Mouse (Mus musculus) stomach, embryonic 16.5 days (tissue): ENCODE measurements around the gene Abo. TPM values are rescaled to one million over a fixed set of nuclear protein-coding genes. Genes with fewer than 3 reads are reported as not detected.

ENCODE experiments used
- ATAC-seq: fragments of 200-750 bp; cut with Nextera tagmentation; 2 replicates; pipeline ENCODE4 v1.8.0; 2017; ENCODE audit warnings: moderate number of reproducible peaks, moderate TSS enrichment; ENCODE audit not compliant: insufficient read depth, low FRiP score
- H3K27ac ChIP-seq: fragments of 300-500 bp; sonication (generic); 2 replicates; pipeline ENCODE4 v1.5.1; 2014; ENCODE audit warnings: low read length
- H3K27me3 ChIP-seq: fragments of 300-500 bp; sonication (generic); 2 replicates; pipeline ENCODE4 v1.6.1; 2014; ENCODE audit warnings: low read length, control low read depth, mixed read lengths; ENCODE audit not compliant: control insufficient read depth, insufficient read depth
- H3K36me3 ChIP-seq: fragments of 300-500 bp; sonication (generic); 2 replicates; pipeline ENCODE4 v1.6.1; 2014; ENCODE audit warnings: low read length; ENCODE audit not compliant: control insufficient read depth, insufficient read depth
- H3K4me1 ChIP-seq: fragments of 300-500 bp; sonication (generic); 2 replicates; pipeline ENCODE4 v1.6.1; 2014; ENCODE audit warnings: low read length, control low read depth, mixed read lengths; ENCODE audit not compliant: control insufficient read depth, insufficient read depth
- H3K4me2 ChIP-seq: fragments of 300-500 bp; sonication (generic); 2 replicates; pipeline ENCODE4 v1.6.1; 2014; ENCODE audit warnings: low read depth, low read length, mixed read lengths
- H3K4me3 ChIP-seq: fragments of 300-500 bp; sonication (generic); replicated peaks from 2 replicates; pipeline ENCODE4 v1.5.1; 2014; ENCODE audit warnings: mild to moderate bottlenecking, low read length
- H3K9ac ChIP-seq: fragments of 300-500 bp; sonication (generic); 2 replicates; pipeline ENCODE4 v1.6.1; 2014; ENCODE audit warnings: low read length
- H3K9me3 ChIP-seq: fragments of 300-500 bp; sonication (generic); replicated peaks from 2 replicates; pipeline ENCODE4 v1.6.1; 2016; ENCODE audit warnings: low read length, control low read depth; ENCODE audit not compliant: control insufficient read depth
- WGBS: fragments of 180-500 bp; shearing (Covaris S2); extraction: QIAGEN DNeasy Blood & Tissue Kit; methylation state at CpG from one replicate; pipeline ENCODE4 v1.1.7; 2014; 5-methylcytosine and 5-hydroxymethylcytosine counted together
- polyA plus RNA-seq: library from polyadenylated mRNA; unstranded; fragments of >200 nt; fragmentation: Nextera tagmentation; extraction: Ambion mirVana; gene quantifications from 2 replicates; pipeline ENCODE4 v1.2.1, GENCODE M21; 2015

Gene Abo
- polyA plus RNA-seq, 1 experiment from 2014 or later, result 0.56 TPM

GRCm38 (mm10) chr2:26908710-26909386 lies 44.1 kb upstream of the Abo start:
- Histone ChIP-seq H3K4me2 (peak overlapping the region; percentile 85), H3K27ac (no peak overlapping the region), H3K9ac (peak overlapping the region; percentile 80), H3K9me3 (no peaks in the 10 kb centered on the region), H3K27me3 (no peaks in the 10 kb centered on the region), H3K4me3 (peak overlapping the region; percentile 87), H3K4me1 (peaks cover 24% of the 10 kb centered on the region), H3K36me3 (peaks cover 32% of the 10 kb centered on the region)
- 71% methylated on average over 18 of the region's 18 CpGs for WGBS
- ATAC-seq, result no peak

GRCm38 (mm10) chr2:26907109-26907508 lies 42.3 kb upstream of the Abo start:
- no peaks in the 10 kb centered on the region for H3K9me3 ChIP-seq
- ATAC-seq, result no peak
- H3K4me3 ChIP-seq, result no peak overlapping the region
- H3K4me1 ChIP-seq, result peaks cover 29% of the 10 kb centered on the region
- no peak overlapping the region for H3K4me2 ChIP-seq
- H3K9ac ChIP-seq, result no peak overlapping the region
- WGBS, result 50% methylated on average over 4 of the region's 4 CpGs
- H3K27ac ChIP-seq, result no peak overlapping the region
- H3K36me3 ChIP-seq, result peaks cover 16% of the 10 kb centered on the region
- no peaks in the 10 kb centered on the region for H3K27me3 ChIP-seq

- Histone ChIP-seq H3K27ac (no peak overlapping the region), H3K36me3 (peaks cover 14% of the 10 kb centered on the region; the same call in 1 of the 2 replicates), H3K9me3 (no peaks in the 10 kb centered on the region), H3K9ac (no peak overlapping the region), H3K4me1 (peaks cover 30% of the 10 kb centered on the region), H3K27me3 (no peaks in the 10 kb centered on the region), H3K4me2 (no peak overlapping the region), H3K4me3 (no peak overlapping the region)
- no peak for ATAC-seq
- WGBS, result 93% methylated on average over 3 of the region's 3 CpGs
Observed at GRCm38 (mm10) chr2:26906431-26906830, 41.7 kb upstream of the Abo start.

GRCm38 (mm10) chr2:26905936-26906335 lies 41.2 kb upstream of the Abo start:
- no peak for ATAC-seq
- Histone ChIP-seq H3K27me3 (no peaks in the 10 kb centered on the region), H3K9ac (no peak overlapping the region), H3K27ac (no peak overlapping the region), H3K36me3 (peaks cover 14% of the 10 kb centered on the region; the same call in 1 of the 2 replicates), H3K4me2 (no peak overlapping the region), H3K4me3 (no peak overlapping the region), H3K4me1 (peaks cover 34% of the 10 kb centered on the region), H3K9me3 (no peaks in the 10 kb centered on the region)
- WGBS, result 93% methylated on average over 2 of the region's 2 CpGs

GRCm38 (mm10) chr2:26903311-26903710 lies 38.5 kb upstream of the Abo start:
- Histone ChIP-seq H3K9me3 (no peaks in the 10 kb centered on the region), H3K36me3 (peaks cover 27% of the 10 kb centered on the region), H3K27ac (peak overlapping the region; percentile 86), H3K27me3 (no peaks in the 10 kb centered on the region), H3K9ac (peak overlapping the region; percentile 92), H3K4me1 (peaks cover 27% of the 10 kb centered on the region), H3K4me2 (peak overlapping the region; percentile 71), H3K4me3 (peak overlapping the region; percentile 78)
- ATAC-seq, result no peak
- WGBS, result 12% methylated on average over 7 of the region's 7 CpGs

GRCm38 (mm10) chr2:26902467-26903220 lies 37.9 kb upstream of the Abo start, which contains the start of gene Surf6:
Gene Surf6 (minus strand): TSS chr2:26902879.
- peak within 1 kb of the TSS; percentile 71 for H3K4me2 ChIP-seq
- under 1% methylated on average over 41 of the region's 41 CpGs for WGBS
- H3K9ac ChIP-seq, result peak within 1 kb of the TSS; percentile 92
- ATAC-seq, result peak; percentile 96
- no peaks in the 10 kb centered on the region for H3K9me3 ChIP-seq
- peaks cover 27% of the 10 kb centered on the region for H3K36me3 ChIP-seq
- peak within 1 kb of the TSS; percentile 86 for H3K27ac ChIP-seq
- H3K4me1 ChIP-seq, result peaks cover 24% of the 10 kb centered on the region
- H3K27me3 ChIP-seq, result no peaks in the 10 kb centered on the region
- peak within 1 kb of the TSS; percentile 78 for H3K4me3 ChIP-seq

- H3K27me3 ChIP-seq, result no peaks in the 10 kb centered on the region
- H3K4me1 ChIP-seq, result peaks cover 24% of the 10 kb centered on the region
- H3K4me3 ChIP-seq, result peak overlapping the region; percentile 78
- H3K9ac ChIP-seq, result peak overlapping the region; percentile 92
- H3K4me2 ChIP-seq, result peak overlapping the region; percentile 71
- WGBS, result 7% methylated on average over 7 of the region's 7 CpGs
- peak overlapping the region; percentile 77; the same call in 1 of the 2 replicates for H3K27ac ChIP-seq
- H3K9me3 ChIP-seq, result no peaks in the 10 kb centered on the region
- H3K36me3 ChIP-seq, result peaks cover 31% of the 10 kb centered on the region
- no peak for ATAC-seq
Observed at GRCm38 (mm10) chr2:26901834-26902400, 37.1 kb upstream of the Abo start.

- Histone ChIP-seq H3K36me3 (peaks cover 35% of the 10 kb centered on the region), H3K9ac (no peak overlapping the region), H3K9me3 (no peaks in the 10 kb centered on the region), H3K27ac (no peak overlapping the region), H3K4me3 (no peak overlapping the region), H3K4me2 (no peak overlapping the region), H3K27me3 (no peaks in the 10 kb centered on the region), H3K4me1 (peaks cover 24% of the 10 kb centered on the region)
- ATAC-seq, result no peak
- WGBS, result 56% methylated on average over 1 of the region's 1 CpGs
Observed at GRCm38 (mm10) chr2:26900731-26901130, 36.0 kb upstream of the Abo start.

- no peak overlapping the region for H3K4me3 ChIP-seq
- peaks cover 48% of the 10 kb centered on the region for H3K36me3 ChIP-seq
- no peak overlapping the region for H3K27ac ChIP-seq
- no peak overlapping the region for H3K4me2 ChIP-seq
- ATAC-seq, result no peak
- H3K9me3 ChIP-seq, result no peaks in the 10 kb centered on the region
- peaks cover 2% of the 10 kb centered on the region; the same call in 1 of the 2 replicates for H3K4me1 ChIP-seq
- 90% methylated on average over 4 of the region's 4 CpGs for WGBS
- H3K27me3 ChIP-seq, result no peaks in the 10 kb centered on the region
- no peak overlapping the region for H3K9ac ChIP-seq
Observed at GRCm38 (mm10) chr2:26895898-26896297, 31.1 kb upstream of the Abo start.
